Comparison of ENCODE assay signal across 22 mouse cellular contexts in the genomic region with DNA sequence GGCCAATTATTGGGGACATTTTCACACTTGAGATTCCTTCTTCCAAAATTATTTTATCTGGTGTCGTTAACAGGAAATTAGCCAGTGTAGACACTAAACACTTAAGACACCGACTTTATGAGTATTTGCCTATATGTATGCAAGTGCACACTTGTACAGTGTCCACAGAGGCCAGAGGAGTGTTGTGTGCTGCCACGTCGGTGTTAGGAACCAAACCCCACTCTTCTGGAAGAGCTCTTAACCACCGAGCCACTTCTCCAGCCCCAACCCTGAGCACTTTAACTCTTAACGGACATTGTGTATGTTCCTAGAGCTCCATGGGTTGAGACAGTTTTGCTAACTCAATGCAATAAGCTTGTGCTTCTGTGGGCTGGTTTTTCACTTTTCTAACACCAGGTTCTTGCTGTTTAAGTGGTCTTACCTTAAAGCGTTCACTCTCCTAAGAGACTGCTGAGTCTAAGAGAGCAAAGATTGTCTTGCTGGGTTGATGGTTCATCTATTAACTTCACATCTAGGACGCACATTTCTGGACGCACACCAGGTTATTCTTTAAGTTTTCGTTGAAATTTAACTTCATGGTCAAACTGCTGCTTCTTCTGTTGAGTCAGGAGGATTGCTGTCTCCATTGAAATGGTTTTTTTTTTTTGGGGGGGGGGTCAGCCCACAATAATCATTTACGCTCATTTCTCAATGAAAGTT. TPM values are rescaled to one million over a fixed set of nuclear protein-coding genes. Genes with fewer than 3 reads are reported as not detected.
DNase-seq lines count a peak whose midpoint lies in the region; ATAC-seq and TF ChIP-seq lines count a peak whose summit lies in the region.
"Had no signal": no experiment of that assay in that cellular context is flagged by ENCODE, and none has a peak within 500 bp of the region (broad histone marks: within the 10 kb centered on the region; RNA-seq: fewer than 3 reads in every experiment).

No protein-coding gene starts in this region.

- peaks cover 2% of the 10 kb centered on the region; the same call in 1 of the 2 replicates for H3K4me1 ChIP-seq in lung, postnatal 0 days (ENCODE audit: insufficient read depth, low read depth, low read length)
- H3K4me1 ChIP-seq in kidney, embryonic 16.5 days (ENCODE audit: insufficient read depth, low read length) = no peaks in the 10 kb centered on the region
- H3K4me1 ChIP-seq in hindbrain, embryonic 12.5 days = no peaks in the 10 kb centered on the region
- H3K4me1 ChIP-seq: embryonic facial prominence, embryonic 12.5 days; forebrain, embryonic 12.5 days; heart, embryonic 12.5 days had no signal

- TF ChIP-seq EP300 in lung, postnatal 0 days (IDR thresholded peaks at IDR 0.05) = no peak

- no peak overlapping the region for H3K27ac ChIP-seq in lung, postnatal 0 days (ENCODE audit: low read length)
- H3K27ac ChIP-seq in kidney, embryonic 16.5 days (ENCODE audit: low read length) = peak overlapping the region; percentile 78
- no peak overlapping the region for H3K27ac ChIP-seq in hindbrain, embryonic 12.5 days
- H3K27ac ChIP-seq: embryonic facial prominence, embryonic 12.5 days; forebrain, embryonic 12.5 days had no signal

- H3K9me3 ChIP-seq in lung, postnatal 0 days (ENCODE audit: low read length) = no peaks in the 10 kb centered on the region
- no peaks in the 10 kb centered on the region for H3K9me3 ChIP-seq in kidney, embryonic 16.5 days (ENCODE audit: low read length)
- no peaks in the 10 kb centered on the region for H3K9me3 ChIP-seq in hindbrain, embryonic 12.5 days (replicated peaks)
- H3K9me3 ChIP-seq: embryonic facial prominence, embryonic 12.5 days; forebrain, embryonic 12.5 days; heart, embryonic 12.5 days had no signal

- H3K4me3 ChIP-seq in lung, postnatal 0 days (ENCODE audit: low read depth, low read length) = no peak overlapping the region
- H3K4me3 ChIP-seq in kidney, embryonic 16.5 days (ENCODE audit: low read length) = no peak overlapping the region
- no peak overlapping the region for H3K4me3 ChIP-seq in hindbrain, embryonic 12.5 days
- H3K4me3 ChIP-seq: embryonic facial prominence, embryonic 12.5 days; forebrain, embryonic 12.5 days; heart, embryonic 12.5 days had no signal

- no peaks in the 10 kb centered on the region for H3K27me3 ChIP-seq in lung, postnatal 0 days (replicated peaks; ENCODE audit: insufficient read depth, low read length)
- H3K27me3 ChIP-seq in kidney, embryonic 16.5 days (ENCODE audit: insufficient read depth, low read length) = no peaks in the 10 kb centered on the region
- no peaks in the 10 kb centered on the region for H3K27me3 ChIP-seq in hindbrain, embryonic 12.5 days
- H3K27me3 ChIP-seq: CH12.LX; embryonic facial prominence, embryonic 12.5 days; forebrain, embryonic 12.5 days; heart, embryonic 12.5 days had no signal

- peak; percentile 59 for DNase-seq in kidney, adult 11 months
- no peak for DNase-seq in kidney, postnatal 4 days
- peak; percentile 58 for DNase-seq in lung, postnatal 0 days (ENCODE audit: low spot score)
- no peak for DNase-seq in lung, postnatal 4 days
- DNase-seq in kidney, postnatal 36 days = peak; percentile 34 to 76
- DNase-seq in cerebellum, adult 9-11 months = no peak
- DNase-seq: adrenal gland, adult 2 months; adrenal gland, postnatal 25 days; cerebellum, adult 18-20 months; cerebellum, postnatal 10 days; gastrocnemius, postnatal 14 days; heart, postnatal 36 days had no signal

- H3K9ac ChIP-seq in lung, postnatal 0 days (replicated peaks; ENCODE audit: low read depth) = no peak overlapping the region
- H3K9ac ChIP-seq in kidney, embryonic 16.5 days (replicated peaks; ENCODE audit: low read length) = no peak overlapping the region
- no peak overlapping the region for H3K9ac ChIP-seq in hindbrain, embryonic 12.5 days
- H3K9ac ChIP-seq: embryonic facial prominence, embryonic 12.5 days; forebrain, embryonic 12.5 days; heart, embryonic 12.5 days had no signal

- peaks cover 6% of the 10 kb centered on the region for H3K36me3 ChIP-seq in lung, postnatal 0 days (ENCODE audit: insufficient read depth, low read length)
- H3K36me3 ChIP-seq in kidney, embryonic 16.5 days (ENCODE audit: insufficient read depth, low read length) = peaks cover 22% of the 10 kb centered on the region
- peaks cover 22% of the 10 kb centered on the region for H3K36me3 ChIP-seq in hindbrain, embryonic 12.5 days

- no peak overlapping the region for H3K4me2 ChIP-seq in lung, postnatal 0 days (replicated peaks; ENCODE audit: low read depth, low read length)
- H3K4me2 ChIP-seq in kidney, embryonic 16.5 days (replicated peaks; ENCODE audit: low read depth, low read length) = no peak overlapping the region
- H3K4me2 ChIP-seq in hindbrain, embryonic 12.5 days (replicated peaks) = no peak overlapping the region
- H3K4me2 ChIP-seq: embryonic facial prominence, embryonic 12.5 days; forebrain, embryonic 12.5 days; heart, embryonic 12.5 days had no signal

- TF ChIP-seq CTCF in lung, postnatal 0 days (IDR thresholded peaks at IDR 0.05) = no peak

- WGBS in lung, postnatal 0 days = 57% methylated on average over 11 of the region's 11 CpGs
- whole genome bisulfite sequencing in kidney, embryonic 16.5 days = 78% methylated on average over 11 of the region's 11 CpGs
- WGBS in hindbrain, embryonic 12.5 days = 87% methylated on average over 11 of the region's 11 CpGs

- ATAC-seq in lung, postnatal 0 days = peak; percentile 75
- peak; percentile 78 for ATAC-seq in kidney, embryonic 16.5 days (ENCODE audit: low FRiP score, low TSS enrichment)
- no peak for ATAC-seq in hindbrain, embryonic 12.5 days (ENCODE audit: low FRiP score)
- ATAC-seq: forebrain, embryonic 16.5 days; hindbrain, embryonic 16.5 days had no signal

RNA-seq across cellular contexts. Expression of a gene that starts 3.2 kb away (rescaled TPM):
- 0.56 and 0.80 TPM in 2 replicates for polyA plus RNA-seq in lung, postnatal 0 days (2015; fragmentation: Nextera tagmentation; extraction: Ambion mirVana)
- polyA plus RNA-seq in kidney, embryonic 16.5 days (2015; fragmentation: Nextera tagmentation; extraction: Ambion mirVana) = 0.58 and 0.60 TPM in 2 replicates
- not detected in 2 replicates for polyA plus RNA-seq in hindbrain, embryonic 12.5 days (2016; fragmentation: Nextera tagmentation; extraction: Ambion mirVana)
- polyA plus RNA-seq: embryonic facial prominence, embryonic 12.5 days; forebrain, embryonic 12.5 days; forebrain, embryonic 16.5 days; heart, embryonic 16.5 days; hindbrain, embryonic 11.5 days; hindbrain, embryonic 16.5 days had no signal

RNA-seq across cellular contexts. Expression of a gene that starts 37.4 kb away (rescaled TPM):
- 22.7 and 26.9 TPM in 2 replicates for polyA plus RNA-seq in lung, postnatal 0 days (2015; fragmentation: Nextera tagmentation; extraction: Ambion mirVana)
- 57.7 and 58.1 TPM in 2 replicates for polyA plus RNA-seq in kidney, embryonic 16.5 days (2015; fragmentation: Nextera tagmentation; extraction: Ambion mirVana)
- polyA plus RNA-seq in hindbrain, embryonic 12.5 days (2016; fragmentation: Nextera tagmentation; extraction: Ambion mirVana) = 23.3 and 23.5 TPM in 2 replicates

RNA-seq across cellular contexts. Expression of a gene that starts 45.8 kb away (rescaled TPM):
- polyA plus RNA-seq in lung, postnatal 0 days (2015; fragmentation: Nextera tagmentation; extraction: Ambion mirVana) = 5.0 and 5.1 TPM in 2 replicates
- 80.6 and 81.5 TPM in 2 replicates for polyA plus RNA-seq in kidney, embryonic 16.5 days (2015; fragmentation: Nextera tagmentation; extraction: Ambion mirVana)
- 0.20 and 0.26 TPM in 2 replicates for polyA plus RNA-seq in hindbrain, embryonic 12.5 days (2016; fragmentation: Nextera tagmentation; extraction: Ambion mirVana)
- polyA plus RNA-seq: adrenal gland, adult 2 months; embryonic facial prominence, embryonic 12.5 days had no signal

Comparison
In these comparisons a context has a peak if more than half of its experiments do, and no peak if none do; other contexts are left out.
1. DNase-seq: peak in kidney, adult 11 months (single experiment), lung, postnatal 0 days (single experiment) and kidney, postnatal 36 days (2 of 2); none in kidney, postnatal 4 days (0 of 2), lung, postnatal 4 days (0 of 2) and cerebellum, adult 9-11 months (single experiment).
2. RNA of a gene that starts 45.8 kb away (polyA plus RNA-seq): 80.6 to 81.5 TPM in kidney, embryonic 16.5 days; 5.0 to 5.1 TPM in lung, postnatal 0 days and 0.20 to 0.26 TPM in hindbrain, embryonic 12.5 days; every median in the first group is over 10 times any median in the second.